Mouse (Mus musculus) heart, embryonic 16.5 days (tissue): ENCODE results near the gene Atp2a3. TPM values are rescaled to one million over a fixed set of nuclear protein-coding genes. Genes with fewer than 3 reads are reported as not detected.

Experiments
- ATAC-seq: fragments of 200-750 bp; cut with Nextera tagmentation; replicated peaks from 2 replicates; pipeline ENCODE4 v1.8.0; 2017; ENCODE audit warnings: moderate number of reproducible peaks; ENCODE audit not compliant: insufficient read depth, low FRiP score; ENCODE audit errors: extremely low read depth
- H3K27ac ChIP-seq: fragments of 300-500 bp; sonication (generic); 2 replicates; pipeline ENCODE4 v1.5.1; 2014; ENCODE audit warnings: mild to moderate bottlenecking, low read length, control low read depth, moderate library complexity
- H3K27me3 ChIP-seq: fragments of 300-500 bp; sonication (generic); 2 replicates; pipeline ENCODE4 v1.6.1; 2014; ENCODE audit warnings: low read length, mixed read lengths; ENCODE audit not compliant: control insufficient read depth, insufficient read depth
- H3K36me3 ChIP-seq: fragments of 300-500 bp; sonication (generic); 2 replicates; pipeline ENCODE4 v1.6.1; 2014; ENCODE audit not compliant: control insufficient read depth, insufficient read depth
- H3K4me1 ChIP-seq: fragments of 300-500 bp; sonication (generic); 2 replicates; pipeline ENCODE4 v1.6.1; 2014; ENCODE audit warnings: low read length, mixed read lengths; ENCODE audit not compliant: control insufficient read depth, insufficient read depth
- H3K4me2 ChIP-seq: fragments of 300-500 bp; sonication (generic); 2 replicates; pipeline ENCODE4 v1.6.1; 2014; ENCODE audit warnings: low read depth, mild to moderate bottlenecking, control low read depth, low read length
- H3K4me3 ChIP-seq: fragments of 300-500 bp; sonication (generic); 2 replicates; pipeline ENCODE4 v1.5.1; 2014; ENCODE audit warnings: mild to moderate bottlenecking, control low read depth, low read length
- H3K9ac ChIP-seq: fragments of 300-500 bp; sonication (generic); 2 replicates; pipeline ENCODE4 v1.6.1; 2014; ENCODE audit warnings: low read length, control low read depth
- H3K9me3 ChIP-seq: fragments of 300-500 bp; sonication (generic); replicated peaks from 2 replicates; pipeline ENCODE4 v1.6.1; 2016; ENCODE audit warnings: low read length; ENCODE audit not compliant: control insufficient read depth
- WGBS: fragments of 180-500 bp; shearing (Covaris S2); extraction: QIAGEN DNeasy Blood & Tissue Kit; methylation state at CpG from one replicate; pipeline ENCODE4 v1.1.7; 2014; 5-methylcytosine and 5-hydroxymethylcytosine counted together
- polyA plus RNA-seq: library from polyadenylated mRNA; unstranded; fragments of >200 nt; fragmentation: Nextera tagmentation; extraction: Ambion mirVana; gene quantifications from 2 replicates; pipeline ENCODE4 v1.2.1, GENCODE M21; 2015

The Atp2a3 gene
- polyA plus RNA-seq, 1 experiment from 2014 or later = 14.9 TPM

- ATAC-seq = no peak
- Histone ChIP-seq H3K4me3 (no peak overlapping the region), H3K27ac (peak overlapping the region; percentile 64), H3K4me2 (peak overlapping the region; percentile 26), H3K36me3 (no peaks in the 10 kb centered on the region), H3K9me3 (no peaks in the 10 kb centered on the region), H3K27me3 (peaks cover 15% of the 10 kb centered on the region), H3K4me1 (peaks cover 23% of the 10 kb centered on the region), H3K9ac (no peak overlapping the region)
- WGBS = 31% methylated on average over 7 of the region's 7 CpGs
These were observed 2.3 kb downstream of the Atp2a3 start for GRCm38 (mm10) chr11:72963058-72963788.

GRCm38 (mm10) chr11:72963789-72964294 is 2.9 kb downstream of the Atp2a3 start:
- H3K4me1 ChIP-seq = peaks cover 23% of the 10 kb centered on the region
- peak overlapping the region; percentile 64; the same call in 1 of the 2 replicates for H3K27ac ChIP-seq
- H3K4me2 ChIP-seq = no peak overlapping the region
- H3K36me3 ChIP-seq = no peaks in the 10 kb centered on the region
- 68% methylated on average over 3 of the region's 3 CpGs for WGBS
- H3K9me3 ChIP-seq = no peaks in the 10 kb centered on the region
- no peak overlapping the region for H3K9ac ChIP-seq
- ATAC-seq = no peak
- no peak overlapping the region for H3K4me3 ChIP-seq
- H3K27me3 ChIP-seq = peaks cover 15% of the 10 kb centered on the region

GRCm38 (mm10) chr11:72974995-72975503 is 14.1 kb downstream of the Atp2a3 start:
- no peak overlapping the region for H3K4me2 ChIP-seq
- peaks cover 3% of the 10 kb centered on the region; the same call in 1 of the 2 replicates for H3K27me3 ChIP-seq
- H3K27ac ChIP-seq = no peak overlapping the region
- H3K4me1 ChIP-seq = no peaks in the 10 kb centered on the region
- no peak for ATAC-seq
- H3K9ac ChIP-seq = no peak overlapping the region
- no peaks in the 10 kb centered on the region for H3K9me3 ChIP-seq
- H3K4me3 ChIP-seq = no peak overlapping the region
- no peaks in the 10 kb centered on the region for H3K36me3 ChIP-seq
- 76% methylated on average over 13 of the region's 13 CpGs for WGBS

GRCm38 (mm10) chr11:72982516-72982915 is 21.5 kb downstream of the Atp2a3 start:
- no peak for ATAC-seq
- WGBS = 85% methylated on average over 9 of the region's 9 CpGs

GRCm38 (mm10) chr11:72983283-72983682 is 22.3 kb downstream of the Atp2a3 start:
- no peak overlapping the region for H3K4me3 ChIP-seq
- H3K4me1 ChIP-seq = 0 out of 2 replicates have a peak, but pooled peaks cover 2% of the 10 kb centered on the region
- H3K27ac ChIP-seq = no peak overlapping the region
- ATAC-seq = 0 out of 2 replicates have a peak, but pooled peaks have one; percentile 33
- 0 out of 2 replicates have a peak, but pooled peaks cover 5% of the 10 kb centered on the region for H3K27me3 ChIP-seq
- H3K9me3 ChIP-seq = no peaks in the 10 kb centered on the region
- H3K4me2 ChIP-seq = no peak overlapping the region
- H3K36me3 ChIP-seq = no peaks in the 10 kb centered on the region
- H3K9ac ChIP-seq = no peak overlapping the region
- 42% methylated on average over 5 of the region's 5 CpGs for WGBS

More at GRCm38 (mm10) chr11:72982516-72982915, 21.5 kb downstream of the Atp2a3 start:
- H3K36me3 ChIP-seq = no peaks in the 10 kb centered on the region
- 0 out of 2 replicates have a peak, but pooled peaks cover 5% of the 10 kb centered on the region for H3K27me3 ChIP-seq
- no peak overlapping the region for H3K9ac ChIP-seq
- H3K9me3 ChIP-seq = no peaks in the 10 kb centered on the region
- H3K4me1 ChIP-seq = 0 out of 2 replicates have a peak, but pooled peaks cover 2% of the 10 kb centered on the region
- H3K4me2 ChIP-seq = no peak overlapping the region
- H3K27ac ChIP-seq = no peak overlapping the region
- H3K4me3 ChIP-seq = no peak overlapping the region

GRCm38 (mm10) chr11:72986745-72987144 is 25.8 kb downstream of the Atp2a3 start:
- Histone ChIP-seq H3K27ac (no peak overlapping the region), H3K9ac (no peak overlapping the region), H3K9me3 (no peaks in the 10 kb centered on the region), H3K4me2 (no peak overlapping the region), H3K27me3 (no peaks in the 10 kb centered on the region), H3K4me1 (peaks cover 10% of the 10 kb centered on the region), H3K4me3 (no peak overlapping the region), H3K36me3 (no peaks in the 10 kb centered on the region)
- ATAC-seq = no peak
- WGBS = 84% methylated on average over 5 of the region's 5 CpGs

GRCm38 (mm10) chr11:72987234-72987633 is 26.3 kb downstream of the Atp2a3 start:
- no peaks in the 10 kb centered on the region for H3K27me3 ChIP-seq
- H3K4me1 ChIP-seq = peaks cover 11% of the 10 kb centered on the region
- no peaks in the 10 kb centered on the region for H3K9me3 ChIP-seq
- no peak overlapping the region for H3K27ac ChIP-seq
- H3K4me3 ChIP-seq = no peak overlapping the region
- no peak for ATAC-seq
- WGBS = 62% methylated on average over 5 of the region's 5 CpGs
- H3K4me2 ChIP-seq = no peak overlapping the region
- H3K36me3 ChIP-seq = no peaks in the 10 kb centered on the region
- H3K9ac ChIP-seq = no peak overlapping the region

GRCm38 (mm10) chr11:72987807-72988206 is 26.8 kb downstream of the Atp2a3 start:
- H3K9me3 ChIP-seq = no peaks in the 10 kb centered on the region
- peaks cover 13% of the 10 kb centered on the region for H3K4me1 ChIP-seq
- no peak overlapping the region for H3K9ac ChIP-seq
- H3K36me3 ChIP-seq = no peaks in the 10 kb centered on the region
- ATAC-seq = no peak
- WGBS = 44% methylated on average over 5 of the region's 5 CpGs
- no peak overlapping the region for H3K4me3 ChIP-seq
- H3K27ac ChIP-seq = no peak overlapping the region
- H3K27me3 ChIP-seq = no peaks in the 10 kb centered on the region
- H3K4me2 ChIP-seq = no peak overlapping the region

- Histone ChIP-seq H3K9me3 (no peaks in the 10 kb centered on the region), H3K9ac (no peak overlapping the region), H3K27me3 (no peaks in the 10 kb centered on the region), H3K4me2 (no peak overlapping the region), H3K4me1 (peaks cover 13% of the 10 kb centered on the region), H3K27ac (no peak overlapping the region), H3K4me3 (no peak overlapping the region), H3K36me3 (no peaks in the 10 kb centered on the region)
- 68% methylated on average over 6 of the region's 6 CpGs for WGBS
- ATAC-seq = no peak
These were observed 28.1 kb downstream of the Atp2a3 start for GRCm38 (mm10) chr11:72989044-72989443.
